Mouse (Mus musculus) ES-E14 (cell line): ENCODE measurements around the gene Fahd1. TPM values are rescaled to one million over a fixed set of nuclear protein-coding genes. Genes with fewer than 3 reads are reported as not detected.

Experiments
- DNase-seq: peaks from one replicate; pipeline ENCODE4 v3.0.0-alpha.2; 2013; ENCODE audit warnings: low read depth, low spot score
- H3K27ac ChIP-seq: 2 replicates; pipeline ENCODE4 v1.5.1; 2012; ENCODE audit warnings: low read depth, mild to moderate bottlenecking, low read length, moderate library complexity, mixed read lengths; ENCODE audit not compliant: poor library complexity, insufficient read depth, severe bottlenecking
- H3K36me3 ChIP-seq: 2 replicates; pipeline ENCODE4 v1.6.1; 2012; ENCODE audit warnings: mild to moderate bottlenecking, low read length, moderate library complexity, mixed read lengths; ENCODE audit not compliant: control insufficient read depth, poor library complexity, insufficient read depth, severe bottlenecking
- H3K4me1 ChIP-seq, 2 experiments: fragments of 150-350 bp in 1 of 2; sonication (generic) in 1 of 2; 2 replicates each; pipeline ENCODE4 v1.6.1; 2012; ENCODE audit warnings: low read length in 2 of 2, mild to moderate bottlenecking in 1 of 2, mixed read lengths in 1 of 2; ENCODE audit not compliant: control insufficient read depth in 2 of 2, insufficient read depth in 2 of 2, poor library complexity in 1 of 2
- H3K4me3 ChIP-seq, 2 experiments: fragments of 150-350 bp in 1 of 2; sonication (generic) in 1 of 2; 2 replicates each; pipeline ENCODE4 v1.5.1; 2012; ENCODE audit warnings: low read length in 2 of 2, low read depth in 1 of 2, mild to moderate bottlenecking in 1 of 2, mixed read lengths in 1 of 2; ENCODE audit not compliant: insufficient read depth in 1 of 2, poor library complexity in 1 of 2, severe bottlenecking in 1 of 2
- H3K9ac ChIP-seq: 2 replicates; pipeline ENCODE4 v1.6.1; 2012; ENCODE audit warnings: low read depth, mild to moderate bottlenecking, low read length, mixed read lengths; ENCODE audit not compliant: poor library complexity, insufficient read depth, severe bottlenecking
- H3K9me3 ChIP-seq: fragments of 150-350 bp; sonication (generic); 2 replicates; pipeline ENCODE4 v1.6.1; 2012; ENCODE audit warnings: low read depth, mild to moderate bottlenecking, low read length; ENCODE audit not compliant: control insufficient read depth, insufficient read depth
- CHD2 ChIP-seq: IDR thresholded peaks from 2 replicates; pipeline ENCODE4 v1.6.1; 2014; ENCODE audit warnings: mild to moderate bottlenecking, low read depth, low read length, inconsistent platforms
- HCFC1 ChIP-seq: IDR thresholded peaks from 2 replicates; pipeline ENCODE4 v1.6.1; 2012; ENCODE audit warnings: low read length, inconsistent platforms, borderline replicate concordance; ENCODE audit not compliant: insufficient read depth
- MAFK ChIP-seq: IDR thresholded peaks from 2 replicates; pipeline ENCODE4 v1.6.1; 2014; ENCODE audit warnings: mild to moderate bottlenecking, low read depth, low read length, inconsistent platforms; ENCODE audit not compliant: insufficient read depth
- ZC3H11A ChIP-seq: IDR thresholded peaks from 2 replicates; pipeline ENCODE4 v1.6.1; 2012; ENCODE audit warnings: low read depth, mild to moderate bottlenecking, inconsistent platforms, low read length, borderline replicate concordance
- ZNF384 ChIP-seq: IDR thresholded peaks from 2 replicates; pipeline ENCODE4 v1.6.1; 2012; ENCODE audit warnings: low read depth, low read length, inconsistent platforms
- in situ Hi-C, 2 experiments: fragments of 600-800 bp; cut with MboI; formaldehyde crosslinking; loops; one replicate each; pipeline ENCODE4 v1.15.1; 2025; ENCODE audit warnings: low sequenced_read_pairs in 2 of 2, inconsistent platforms in 1 of 2; ENCODE audit not compliant: unreplicated experiment in 2 of 2
- total RNA-seq: library from RNA; depleted of rRNA; stranded (reverse); fragments of 300-350 nt; gene quantifications from 2 replicates; pipeline ENCODE4 v1.2.3, GENCODE M21; 2012

Fahd1 gene
- total RNA-seq, 1 experiment: 9.7 TPM

DNA sequence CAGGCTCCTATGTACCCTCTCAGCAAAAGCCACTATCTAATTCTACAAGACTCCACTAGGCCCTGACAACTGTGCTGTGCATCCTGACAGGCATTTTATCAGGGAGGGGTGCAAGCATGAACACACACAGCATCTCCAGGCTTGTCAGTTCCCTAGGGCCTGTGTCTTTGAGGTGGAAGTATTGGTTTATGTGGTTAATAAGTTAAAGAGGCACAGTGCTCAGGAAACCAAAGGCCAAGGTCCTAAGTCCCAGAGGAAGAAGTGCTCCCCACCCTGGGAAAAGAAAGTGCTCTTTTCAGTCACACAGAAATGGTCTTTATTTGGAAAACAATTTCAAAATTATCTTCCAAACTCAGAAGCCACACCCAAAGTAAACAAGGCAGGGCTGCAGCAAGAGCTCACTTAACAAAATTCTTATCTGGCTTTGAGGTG lies 1.5 kb downstream of the Fahd1 start:
- no peaks in the 10 kb centered on the region; the same call in 1 of the 2 replicates for H3K36me3 ChIP-seq
- no peaks in the 10 kb centered on the region for H3K9me3 ChIP-seq
- H3K4me3 ChIP-seq: peak overlapping the region; percentile 3 to 97; a peak in 3 of 4 replicates
- in situ Hi-C loops: no loop called here
- H3K4me1 ChIP-seq: peaks cover 0 to 1% of the 10 kb centered on the region in 2 experiments; a peak in 3 of 4 replicates
- H3K9ac ChIP-seq: no peak overlapping the region; the same call in 1 of the 2 replicates
- H3K27ac ChIP-seq: no peak overlapping the region
- TF ChIP-seq ZNF384: no peak
- no peak for TF ChIP-seq CHD2
- no peak for TF ChIP-seq ZC3H11A
- no peak for TF ChIP-seq HCFC1
- no peak for TF ChIP-seq MAFK
- DNase-seq: no peak

DNA sequence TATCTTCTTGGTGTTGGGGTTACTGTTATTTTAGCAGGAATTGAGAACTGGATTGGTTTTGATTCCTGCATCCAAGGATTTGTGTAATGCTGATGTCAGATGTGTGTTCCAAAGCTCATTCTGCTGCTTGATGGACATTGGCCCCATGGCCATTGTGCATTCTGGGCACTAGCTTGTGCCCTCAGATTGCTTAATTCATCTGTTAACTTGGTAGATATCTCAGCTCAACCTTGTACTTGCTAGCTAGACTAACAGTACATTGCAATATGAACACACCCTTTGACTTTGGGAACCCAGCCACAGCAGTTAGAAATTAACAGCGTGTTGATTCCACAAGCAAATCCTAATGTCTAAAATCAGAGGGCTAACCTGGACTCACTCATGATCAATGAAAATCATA lies 2.8 kb downstream of the Fahd1 start:
- Histone ChIP-seq H3K9ac (no peak overlapping the region), H3K36me3 (no peaks in the 10 kb centered on the region; the same call in 1 of the 2 replicates), H3K27ac (no peak overlapping the region), H3K9me3 (no peaks in the 10 kb centered on the region), H3K4me1 (peaks cover 0 to 1% of the 10 kb centered on the region in 2 experiments; a peak in 3 of 4 replicates), H3K4me3 (no peak overlapping the region)
- DNase-seq: no peak
- no peak for TF ChIP-seq ZNF384
- no peak for TF ChIP-seq HCFC1
- TF ChIP-seq MAFK: no peak
- TF ChIP-seq ZC3H11A: no peak
- TF ChIP-seq CHD2: no peak
- in situ Hi-C loops: no loop called here

DNA sequence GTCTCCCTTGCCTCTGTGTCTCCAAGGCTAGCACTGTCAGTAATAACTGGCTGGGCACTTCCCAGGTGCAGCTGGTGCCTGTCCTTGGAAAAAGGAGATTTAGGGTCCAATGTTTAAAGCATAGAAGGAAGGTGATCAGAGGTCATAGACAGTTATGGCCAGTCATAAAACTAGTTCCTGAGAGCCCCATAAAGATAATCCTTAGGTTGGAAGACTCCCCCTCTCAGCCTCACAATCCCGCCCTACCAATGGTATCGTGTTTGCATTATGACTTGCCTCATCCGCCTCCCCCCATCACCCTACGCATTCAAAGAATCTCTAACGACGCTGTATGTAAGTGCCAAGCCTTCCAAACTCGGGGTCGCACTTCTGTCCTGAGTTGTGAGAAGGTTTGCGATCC lies 5.6 kb downstream of the Fahd1 start:
- Histone ChIP-seq H3K36me3 (no peaks in the 10 kb centered on the region; the same call in 1 of the 2 replicates), H3K27ac (no peak overlapping the region), H3K9me3 (no peaks in the 10 kb centered on the region), H3K4me1 (peaks cover 0 to 1% of the 10 kb centered on the region in 2 experiments; a peak in 3 of 4 replicates), H3K4me3 (no peak overlapping the region), H3K9ac (no peak overlapping the region; the same call in 1 of the 2 replicates)
- in situ Hi-C loops: no loop called here
- TF ChIP-seq ZC3H11A (no peak), HCFC1 (no peak), ZNF384 (no peak), CHD2 (no peak), MAFK (no peak)
- no peak for DNase-seq

DNA sequence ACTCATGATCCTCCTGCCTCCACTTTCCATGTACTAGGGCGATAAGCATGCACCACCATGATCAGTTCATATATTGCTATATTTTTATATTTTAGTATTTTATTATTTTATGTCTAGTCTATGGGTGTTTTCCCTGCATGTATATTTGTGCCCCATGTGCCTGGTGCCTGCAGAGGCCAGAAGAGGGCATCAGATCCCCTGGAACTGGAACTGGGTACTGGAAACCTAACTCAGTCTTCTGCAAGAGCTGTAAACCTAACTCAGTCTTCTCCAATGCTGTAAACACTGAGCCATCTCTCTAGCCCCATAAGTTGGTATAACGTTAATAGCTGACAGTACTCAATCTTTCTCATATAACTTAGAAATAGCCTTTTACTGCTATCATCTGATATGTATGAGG lies 7.5 kb downstream of the Fahd1 start:
- H3K4me1 ChIP-seq: 0 out of 4 replicates have a peak, but pooled peaks cover 0 to 1% of the 10 kb centered on the region in 2 experiments
- TF ChIP-seq HCFC1 (no peak), CHD2 (no peak), ZC3H11A (no peak), ZNF384 (no peak), MAFK (no peak)
- H3K4me3 ChIP-seq: no peak overlapping the region
- H3K27ac ChIP-seq: no peak overlapping the region
- no peaks in the 10 kb centered on the region; the same call in 1 of the 2 replicates for H3K36me3 ChIP-seq
- DNase-seq: no peak
- no peak overlapping the region for H3K9ac ChIP-seq
- no peaks in the 10 kb centered on the region for H3K9me3 ChIP-seq
- in situ Hi-C loops: no loop called here

DNA sequence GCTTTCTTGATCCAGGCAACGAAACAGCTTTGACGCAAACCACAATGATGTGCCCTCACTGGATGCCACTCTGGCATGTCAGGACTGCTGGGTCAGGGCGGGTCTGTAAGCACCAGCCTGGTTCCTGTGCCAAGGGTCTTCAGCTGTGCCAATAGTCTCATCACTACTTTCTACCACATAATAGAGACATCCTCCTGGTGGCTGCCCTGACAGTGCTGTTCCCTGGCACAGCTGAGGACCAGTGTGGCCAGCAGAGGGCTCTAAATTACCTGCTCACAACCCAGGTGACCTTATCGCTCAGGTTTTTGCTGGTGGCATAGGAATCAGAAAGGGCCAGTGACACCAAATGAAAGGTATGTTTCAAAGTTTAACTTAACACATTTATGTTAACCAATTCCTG lies 9.0 kb downstream of the Fahd1 start:
- H3K4me3 ChIP-seq: no peak overlapping the region
- H3K9me3 ChIP-seq: no peaks in the 10 kb centered on the region
- no peak overlapping the region for H3K9ac ChIP-seq
- H3K27ac ChIP-seq: no peak overlapping the region
- DNase-seq: no peak
- TF ChIP-seq HCFC1: no peak
- no peak for TF ChIP-seq CHD2
- no peak for TF ChIP-seq MAFK
- no peak for TF ChIP-seq ZNF384
- TF ChIP-seq ZC3H11A: no peak
- 0 out of 4 replicates have a peak, but pooled peaks cover 0 to 1% of the 10 kb centered on the region in 2 experiments for H3K4me1 ChIP-seq
- no peaks in the 10 kb centered on the region for H3K36me3 ChIP-seq
- in situ Hi-C loops: no loop called here
